Mouse (Mus musculus): ENCODE data around the gene C2cd4b. TPM values are rescaled to one million over a fixed set of nuclear protein-coding genes. Genes with fewer than 3 reads are reported as not detected.

C2cd4b gene
- polyA plus RNA-seq (2015; fragmentation: Nextera tagmentation; extraction: Ambion mirVana): 2.9 and 3.8 TPM in 2 replicates

DNA sequence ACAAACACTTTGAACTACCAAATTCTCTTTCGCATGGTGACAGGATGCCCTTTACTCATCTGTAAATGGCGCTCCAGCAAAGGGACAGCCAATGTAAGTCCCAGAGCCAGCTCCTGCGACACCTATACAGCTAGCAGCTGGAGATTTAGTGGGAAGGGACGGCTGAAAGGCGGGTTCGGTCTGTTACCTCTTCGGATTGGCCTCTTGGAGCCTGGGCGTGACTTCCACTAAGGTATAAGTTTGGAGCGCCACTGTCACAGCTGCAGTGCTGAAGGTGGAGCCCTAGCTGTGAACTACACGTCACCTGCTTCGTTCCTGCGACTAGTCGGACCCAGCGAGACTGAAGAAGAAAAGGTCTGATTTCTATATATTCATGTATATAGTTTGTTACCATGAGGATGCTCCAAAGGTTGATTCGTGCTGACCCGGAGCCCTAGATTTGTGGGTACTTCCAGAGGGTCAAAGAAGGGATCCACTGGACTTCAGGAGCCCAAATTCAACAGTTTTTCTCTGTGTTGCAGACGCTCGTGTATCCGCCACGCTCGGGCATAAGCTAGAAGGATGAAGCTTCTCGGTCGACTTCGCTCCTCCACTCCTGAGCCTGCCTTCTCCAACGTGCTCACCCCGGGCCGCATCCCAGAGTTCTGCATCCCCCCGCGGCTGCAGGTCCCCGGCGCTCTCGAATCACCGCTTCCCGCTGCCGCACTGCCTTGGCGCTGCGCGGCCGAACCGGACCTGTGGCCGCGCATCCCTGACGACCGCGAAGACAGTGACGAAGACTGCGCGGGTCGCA lies at the start of gene C2cd4b:
Gene C2cd4b (plus strand): TSS at position 275 of the 793 bp plus-strand sequence.
- Histone ChIP-seq H3K4me3 (ENCODE audit: low read depth, low read length) (peak within 1 kb of the TSS; percentile 56), H3K4me2 (replicated peaks; ENCODE audit: low read depth) (peak within 1 kb of the TSS; percentile 87), H3K27me3 (ENCODE audit: control insufficient read depth, insufficient read depth, low read length) (no peaks in the 10 kb centered on the region), H3K4me1 (replicated peaks; ENCODE audit: control insufficient read depth, insufficient read depth) (no peaks in the 10 kb centered on the region), H3K36me3 (ENCODE audit: control insufficient read depth, insufficient read depth, low read length) (no peaks in the 10 kb centered on the region), H3K9me3 (ENCODE audit: control insufficient read depth, low read length) (no peaks in the 10 kb centered on the region), H3K27ac (replicated peaks) (peak within 1 kb of the TSS; percentile 58; the same call in 1 of the 2 replicates), H3K9ac (ENCODE audit: low read length) (peak within 1 kb of the TSS; percentile 56)
- WGBS: 1% methylated on average over 49 of the region's 49 CpGs
- DNase-seq (ENCODE audit: low spot score) (peak; percentile 90), ATAC-seq (ENCODE audit: low FRiP score, low TSS enrichment) (peak; percentile 94)
- TF ChIP-seq EP300 (optimal IDR thresholded peaks at IDR 0.05) (no peak), CTCF (IDR thresholded peaks at IDR 0.05; ENCODE audit: low read depth) (no peak)

DNA sequence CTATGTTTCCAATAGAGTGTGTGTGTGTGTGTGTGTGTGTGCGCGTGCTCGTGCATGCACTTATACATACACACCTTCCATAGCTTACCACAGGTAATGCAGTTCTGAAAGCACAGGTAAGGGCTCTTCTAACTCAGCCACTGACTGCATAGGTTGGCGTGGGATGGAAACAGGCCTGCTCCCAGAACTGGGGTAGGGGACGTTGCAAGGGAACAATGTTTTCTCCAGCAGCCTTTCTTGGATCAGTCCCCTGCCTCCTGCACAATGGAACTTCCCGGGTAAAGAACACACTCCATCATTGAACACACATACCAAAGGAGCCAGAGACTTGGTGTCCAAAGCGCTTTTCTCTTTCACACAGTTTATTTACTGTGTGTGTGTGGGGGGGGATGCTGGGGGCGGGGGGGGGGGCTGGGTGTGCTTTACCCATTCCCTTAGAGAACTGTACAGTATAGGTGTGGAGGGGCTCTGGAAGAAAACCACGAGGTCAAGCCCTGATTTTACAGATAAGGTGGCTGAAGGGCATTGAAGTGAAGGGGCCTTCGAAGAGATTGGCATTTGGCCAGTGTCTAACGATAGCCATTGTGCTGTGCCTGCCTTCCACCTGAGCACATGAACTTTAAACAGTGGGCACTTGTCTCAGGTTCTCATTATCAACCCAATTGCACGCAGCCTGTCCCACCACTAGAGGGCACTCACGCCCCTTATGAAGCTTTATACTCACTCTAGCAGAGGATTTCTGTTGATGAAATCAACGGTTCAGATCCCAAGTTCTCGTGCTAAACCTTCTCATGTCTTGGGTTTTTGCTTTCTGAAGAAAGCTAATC lies 48.0 kb upstream of the C2cd4b start:
- Histone ChIP-seq H3K27me3 (ENCODE audit: control insufficient read depth, insufficient read depth, low read length) (no peaks in the 10 kb centered on the region), H3K4me3 (ENCODE audit: low read depth, low read length) (no peak overlapping the region), H3K36me3 (ENCODE audit: control insufficient read depth, insufficient read depth, low read length) (no peaks in the 10 kb centered on the region), H3K4me1 (replicated peaks; ENCODE audit: control insufficient read depth, insufficient read depth) (no peaks in the 10 kb centered on the region), H3K4me2 (replicated peaks; ENCODE audit: low read depth) (no peak overlapping the region), H3K9me3 (ENCODE audit: control insufficient read depth, low read length) (no peaks in the 10 kb centered on the region), H3K27ac (replicated peaks) (no peak overlapping the region), H3K9ac (ENCODE audit: low read length) (no peak overlapping the region)
- DNase-seq (ENCODE audit: low spot score) (peak; percentile 80), ATAC-seq (ENCODE audit: low FRiP score, low TSS enrichment) (peak; percentile 70)
- TF ChIP-seq CTCF (IDR thresholded peaks at IDR 0.05; ENCODE audit: low read depth) (peak; percentile 97), EP300 (optimal IDR thresholded peaks at IDR 0.05) (no peak)
- WGBS: 35% methylated on average over 15 of the region's 15 CpGs

DNA sequence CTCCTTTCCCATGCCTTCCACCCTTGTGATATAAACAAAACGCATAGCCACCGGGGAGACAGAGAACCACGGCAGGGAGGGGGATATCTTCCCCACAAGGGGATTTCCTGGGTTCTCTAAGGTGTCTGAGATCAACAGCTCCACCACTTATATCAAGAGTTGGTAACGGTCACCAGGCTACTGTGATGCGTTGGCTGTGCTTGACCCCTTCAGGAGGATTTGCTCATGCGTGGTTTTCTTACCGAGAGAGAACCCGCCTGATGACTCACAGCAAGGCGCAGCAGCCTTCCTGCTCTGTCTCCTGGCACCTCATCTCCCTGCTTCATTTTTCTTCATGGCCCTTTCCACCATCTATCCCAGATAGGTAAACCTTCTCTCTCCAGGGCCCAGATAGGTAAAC lies 47.1 kb upstream of the C2cd4b start:
- H3K36me3 ChIP-seq (ENCODE audit: control insufficient read depth, insufficient read depth, low read length): no peaks in the 10 kb centered on the region
- TF ChIP-seq EP300 (optimal IDR thresholded peaks at IDR 0.05): no peak
- no peak for TF ChIP-seq CTCF (IDR thresholded peaks at IDR 0.05; ENCODE audit: low read depth)
- no peak overlapping the region for H3K4me2 ChIP-seq (replicated peaks; ENCODE audit: low read depth)
- ATAC-seq (ENCODE audit: low FRiP score, low TSS enrichment): no peak
- no peaks in the 10 kb centered on the region for H3K9me3 ChIP-seq (ENCODE audit: control insufficient read depth, low read length)
- H3K27ac ChIP-seq (replicated peaks): no peak overlapping the region
- H3K4me3 ChIP-seq (ENCODE audit: low read depth, low read length): no peak overlapping the region
- 66% methylated on average over 9 of the region's 9 CpGs for WGBS
- H3K4me1 ChIP-seq (replicated peaks; ENCODE audit: control insufficient read depth, insufficient read depth): no peaks in the 10 kb centered on the region
- no peak for DNase-seq (ENCODE audit: low spot score)
- no peaks in the 10 kb centered on the region for H3K27me3 ChIP-seq (ENCODE audit: control insufficient read depth, insufficient read depth, low read length)
- H3K9ac ChIP-seq (ENCODE audit: low read length): no peak overlapping the region

DNA sequence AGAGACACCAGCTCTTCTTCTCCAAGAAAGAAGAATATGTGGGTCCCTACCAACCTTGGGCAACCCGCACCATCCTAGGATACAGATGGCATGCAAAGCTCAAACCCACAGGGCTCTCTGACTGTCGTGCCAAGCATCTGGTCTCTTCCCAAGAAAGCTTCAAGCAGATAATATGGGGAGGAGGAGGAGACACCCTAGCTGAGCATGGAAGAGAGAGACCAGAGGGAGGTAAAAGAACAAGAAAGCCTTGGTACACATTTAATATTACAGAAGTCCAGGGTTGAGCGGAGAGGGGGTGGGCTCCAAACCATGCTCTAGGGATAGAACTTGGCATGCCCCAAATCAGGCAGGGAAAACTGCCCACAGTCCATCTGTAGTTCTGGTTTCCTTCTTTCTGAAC lies 42.2 kb upstream of the C2cd4b start:
- TF ChIP-seq CTCF (IDR thresholded peaks at IDR 0.05; ENCODE audit: low read depth): no peak
- no peak for TF ChIP-seq EP300 (optimal IDR thresholded peaks at IDR 0.05)
- ATAC-seq (ENCODE audit: low FRiP score, low TSS enrichment) (no peak), DNase-seq (ENCODE audit: low spot score) (no peak)
- H3K9ac ChIP-seq (ENCODE audit: low read length): no peak overlapping the region
- no peaks in the 10 kb centered on the region for H3K9me3 ChIP-seq (ENCODE audit: control insufficient read depth, low read length)
- H3K27ac ChIP-seq (replicated peaks): no peak overlapping the region
- no peak overlapping the region for H3K4me3 ChIP-seq (ENCODE audit: low read depth, low read length)
- WGBS: 81% methylated on average over 3 of the region's 3 CpGs
- H3K4me1 ChIP-seq (replicated peaks; ENCODE audit: control insufficient read depth, insufficient read depth): no peaks in the 10 kb centered on the region
- no peaks in the 10 kb centered on the region for H3K36me3 ChIP-seq (ENCODE audit: control insufficient read depth, insufficient read depth, low read length)
- H3K4me2 ChIP-seq (replicated peaks; ENCODE audit: low read depth): no peak overlapping the region
- no peaks in the 10 kb centered on the region for H3K27me3 ChIP-seq (ENCODE audit: control insufficient read depth, insufficient read depth, low read length)

DNA sequence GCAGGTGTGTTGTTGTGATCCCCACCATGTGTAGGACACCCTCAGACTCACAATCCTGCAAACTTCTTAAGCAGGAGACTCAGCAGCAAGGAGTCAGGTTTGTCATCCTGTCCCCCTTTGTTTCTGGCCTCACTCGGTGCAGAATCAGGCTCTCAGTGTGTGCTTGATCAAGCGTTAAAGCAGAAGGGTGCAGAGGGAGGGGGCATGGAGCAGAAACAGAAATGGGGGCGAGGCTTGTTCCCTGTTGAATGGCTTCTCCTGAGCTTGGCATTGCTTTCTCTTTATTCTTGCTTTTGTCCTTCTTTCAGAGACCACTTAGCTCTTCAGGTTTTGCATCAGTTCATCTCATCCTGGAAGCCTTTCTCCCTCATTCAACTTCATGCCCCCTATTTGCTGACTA lies 40.6 kb upstream of the C2cd4b start:
- H3K27ac ChIP-seq (replicated peaks): no peak overlapping the region
- H3K4me2 ChIP-seq (replicated peaks; ENCODE audit: low read depth): no peak overlapping the region
- H3K4me1 ChIP-seq (replicated peaks; ENCODE audit: control insufficient read depth, insufficient read depth): no peaks in the 10 kb centered on the region
- no peak overlapping the region for H3K4me3 ChIP-seq (ENCODE audit: low read depth, low read length)
- no peak overlapping the region for H3K9ac ChIP-seq (ENCODE audit: low read length)
- H3K27me3 ChIP-seq (ENCODE audit: control insufficient read depth, insufficient read depth, low read length): no peaks in the 10 kb centered on the region
- ATAC-seq (ENCODE audit: low FRiP score, low TSS enrichment) (no peak), DNase-seq (ENCODE audit: low spot score) (no peak)
- WGBS: 50% methylated on average over 3 of the region's 3 CpGs
- TF ChIP-seq EP300 (optimal IDR thresholded peaks at IDR 0.05): no peak
- no peak for TF ChIP-seq CTCF (IDR thresholded peaks at IDR 0.05; ENCODE audit: low read depth)
- no peaks in the 10 kb centered on the region for H3K9me3 ChIP-seq (ENCODE audit: control insufficient read depth, low read length)
- no peaks in the 10 kb centered on the region for H3K36me3 ChIP-seq (ENCODE audit: control insufficient read depth, insufficient read depth, low read length)
